Mouse (Mus musculus) brain, embryonic 18.5 days (tissue): ENCODE data around the gene 1700019D03Rik.

Experiments used
- DNase-seq: peaks from one replicate; pipeline ENCODE4 v3.0.0-alpha.2; 2012; ENCODE audit warnings: low read depth, low spot score

The 1700019D03Rik gene

DNA sequence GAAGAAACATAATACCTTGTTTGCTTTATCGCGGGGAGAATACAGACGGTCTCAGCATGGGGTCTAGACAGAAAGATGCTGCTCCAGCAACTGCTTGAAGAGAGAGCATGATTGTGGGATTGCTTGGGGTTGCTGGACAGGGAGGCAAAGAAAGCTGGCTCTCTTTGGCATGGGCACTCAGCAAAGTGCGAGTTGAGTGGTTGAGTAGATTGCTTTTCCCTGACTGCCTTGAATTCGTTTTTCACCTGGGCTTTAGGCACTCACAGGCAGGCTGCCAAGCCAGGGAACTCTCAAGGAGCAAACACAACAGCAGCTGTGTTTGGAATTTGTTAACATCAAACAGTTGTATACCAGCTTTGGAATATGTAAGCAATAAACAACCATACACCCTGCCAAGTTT lies at the start of gene 1700019D03Rik:
1700019D03Rik (minus strand) TSS at position 101 of the 400 bp plus-strand sequence.
- DNase-seq, result no peak

DNA sequence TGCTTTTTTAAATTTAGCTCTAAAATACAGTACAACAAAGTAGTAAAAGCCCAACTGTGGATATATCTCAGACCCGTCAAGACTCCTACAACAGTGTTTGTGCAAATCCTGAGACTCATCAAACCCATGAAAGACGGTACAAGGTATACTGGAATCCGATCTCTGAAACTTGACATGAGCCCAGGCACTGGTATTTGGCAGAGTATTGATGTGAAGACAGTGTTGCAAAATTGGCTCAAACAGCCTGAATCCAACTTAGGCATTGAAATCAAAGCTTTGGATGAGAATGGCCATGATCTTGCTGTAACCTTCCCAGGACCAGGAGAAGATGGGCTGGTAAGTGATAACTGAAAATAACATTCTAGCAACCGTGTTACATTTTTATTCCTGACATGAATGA lies 43.9 kb upstream of the 1700019D03Rik start:
- no peak for DNase-seq

DNA sequence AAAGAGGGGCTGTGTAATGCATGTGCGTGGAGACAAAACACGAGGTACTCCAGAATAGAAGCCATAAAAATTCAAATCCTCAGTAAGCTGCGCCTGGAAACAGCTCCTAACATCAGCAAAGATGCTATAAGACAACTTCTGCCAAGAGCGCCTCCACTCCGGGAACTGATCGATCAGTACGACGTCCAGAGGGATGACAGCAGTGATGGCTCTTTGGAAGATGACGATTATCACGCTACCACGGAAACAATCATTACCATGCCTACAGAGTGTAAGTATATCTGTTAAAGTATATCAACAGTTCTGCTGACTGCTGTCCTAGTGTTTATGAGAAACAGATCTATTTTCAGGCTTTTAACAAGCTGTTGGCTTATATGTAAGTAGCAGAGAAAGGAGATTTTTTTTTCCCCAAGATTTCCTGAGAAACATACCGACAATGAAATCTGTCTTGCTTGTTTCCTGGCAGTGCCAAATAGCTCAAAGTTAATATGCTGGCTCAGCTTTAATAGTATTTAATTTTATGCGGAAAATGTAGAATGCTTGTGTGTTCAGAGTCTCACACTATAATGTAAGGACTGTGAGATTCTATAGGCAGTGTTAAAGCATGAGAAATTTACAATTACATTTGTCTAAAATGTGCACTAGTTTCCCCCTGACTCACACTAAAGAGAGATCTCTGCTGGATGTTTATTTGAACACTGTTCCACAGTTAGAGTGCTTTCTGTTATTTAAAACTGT lies 42.1 kb upstream of the 1700019D03Rik start:
- peak; percentile 54 for DNase-seq

DNA sequence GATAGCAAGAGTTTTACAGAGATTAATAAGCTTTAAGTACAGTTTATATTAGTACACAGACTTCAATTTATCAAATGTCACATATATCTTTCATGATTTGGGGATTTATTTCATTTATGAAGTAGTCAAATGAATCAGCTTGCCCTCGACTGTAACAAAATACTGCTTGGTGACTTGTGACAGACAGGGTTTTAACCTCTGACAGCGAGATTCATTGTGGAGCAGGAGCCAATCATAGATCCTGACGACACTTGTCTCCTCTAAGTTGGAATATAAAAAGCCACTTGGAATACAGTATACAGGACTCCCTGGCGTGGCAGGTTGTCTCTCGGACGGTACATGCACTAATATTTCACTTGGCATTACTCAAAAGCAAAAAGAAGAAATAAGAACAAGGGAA lies 41.4 kb upstream of the 1700019D03Rik start, which contains the start of gene Mstn:
Mstn (plus strand) TSS at position 301 of the 400 bp plus-strand sequence.
- no peak for DNase-seq

DNA sequence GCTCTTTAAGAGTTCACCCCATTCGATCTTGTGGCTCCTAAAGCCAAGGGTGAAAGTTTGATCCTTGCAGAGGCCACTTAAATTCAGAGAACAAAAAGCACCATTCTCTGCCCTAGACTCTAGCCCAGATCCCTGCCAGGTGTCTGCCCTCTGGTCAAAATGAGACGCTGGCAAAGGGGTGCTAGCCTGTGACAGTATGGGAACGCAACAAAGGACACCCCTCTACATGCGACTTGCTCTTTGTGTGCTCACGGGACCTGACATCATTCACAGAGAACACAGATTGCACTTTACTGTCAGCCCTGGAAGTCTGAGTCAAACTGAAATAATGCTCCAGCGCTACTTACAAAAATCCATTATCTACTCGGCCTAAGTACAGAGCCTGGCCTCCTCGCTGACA lies 40.5 kb upstream of the 1700019D03Rik start:
- no peak for DNase-seq

DNA sequence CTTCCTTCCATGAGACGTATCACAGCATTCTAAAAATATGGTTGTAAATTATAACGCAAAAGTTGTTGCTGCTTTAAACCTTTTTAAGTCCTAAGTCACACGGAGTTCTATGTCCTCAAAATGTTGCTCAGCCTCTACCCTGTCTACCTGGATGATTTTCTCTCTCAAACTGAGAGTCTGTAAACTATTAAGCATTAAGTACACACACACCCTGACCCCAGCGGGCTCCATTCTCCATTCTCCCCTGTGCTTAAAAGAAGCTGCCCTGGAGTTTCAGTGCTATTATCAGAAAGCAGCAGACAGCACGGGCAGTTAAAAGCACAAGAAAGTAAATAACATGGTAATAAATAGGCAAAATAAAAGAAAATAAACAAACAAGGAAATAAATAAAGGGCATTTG lies 39.1 kb upstream of the 1700019D03Rik start:
- DNase-seq, result no peak

DNA sequence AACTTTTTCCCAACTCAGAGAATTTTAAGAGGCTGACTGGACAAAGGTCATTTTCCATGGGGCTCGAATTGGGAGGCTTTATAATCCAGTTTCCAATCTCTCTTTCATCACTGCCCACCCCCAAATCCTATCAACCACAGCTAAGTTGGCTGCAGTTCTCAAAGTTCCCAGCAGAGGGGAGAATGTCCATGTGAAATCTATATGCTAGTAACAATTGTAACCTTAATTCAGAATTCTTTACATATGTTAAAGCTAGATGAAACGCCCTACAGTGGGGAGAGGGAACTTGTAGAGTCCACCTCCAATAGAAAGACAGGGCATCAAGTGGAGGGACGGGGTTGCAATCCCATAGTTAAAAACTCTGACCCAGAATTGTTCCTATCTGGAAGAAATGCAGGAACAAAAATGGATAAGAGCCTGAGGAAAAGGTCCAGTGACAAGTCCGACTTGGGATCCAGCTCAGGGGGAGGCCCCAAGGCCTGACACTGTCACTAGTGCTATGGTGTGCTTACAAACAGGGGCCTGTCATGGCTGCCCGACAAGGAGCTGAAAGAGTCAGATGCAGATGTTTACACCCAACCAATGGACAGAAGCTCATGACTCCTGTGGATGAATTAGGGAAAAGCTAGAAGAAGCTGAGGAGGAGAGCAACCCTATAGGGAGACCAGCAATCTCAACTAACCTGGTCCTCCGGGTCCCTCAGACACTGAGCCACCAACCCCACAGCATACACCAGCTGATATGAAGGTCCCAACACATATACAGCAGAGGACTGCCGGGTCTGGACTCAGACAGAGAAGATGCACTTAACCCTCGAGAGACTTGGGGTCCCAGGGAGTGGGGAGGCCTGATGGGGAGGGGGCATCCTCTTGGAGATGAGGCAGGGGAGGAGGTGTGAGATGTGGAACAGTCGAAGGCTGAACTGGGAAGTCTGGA lies 33.4 kb upstream of the 1700019D03Rik start:
- DNase-seq, result peak; percentile 20

DNA sequence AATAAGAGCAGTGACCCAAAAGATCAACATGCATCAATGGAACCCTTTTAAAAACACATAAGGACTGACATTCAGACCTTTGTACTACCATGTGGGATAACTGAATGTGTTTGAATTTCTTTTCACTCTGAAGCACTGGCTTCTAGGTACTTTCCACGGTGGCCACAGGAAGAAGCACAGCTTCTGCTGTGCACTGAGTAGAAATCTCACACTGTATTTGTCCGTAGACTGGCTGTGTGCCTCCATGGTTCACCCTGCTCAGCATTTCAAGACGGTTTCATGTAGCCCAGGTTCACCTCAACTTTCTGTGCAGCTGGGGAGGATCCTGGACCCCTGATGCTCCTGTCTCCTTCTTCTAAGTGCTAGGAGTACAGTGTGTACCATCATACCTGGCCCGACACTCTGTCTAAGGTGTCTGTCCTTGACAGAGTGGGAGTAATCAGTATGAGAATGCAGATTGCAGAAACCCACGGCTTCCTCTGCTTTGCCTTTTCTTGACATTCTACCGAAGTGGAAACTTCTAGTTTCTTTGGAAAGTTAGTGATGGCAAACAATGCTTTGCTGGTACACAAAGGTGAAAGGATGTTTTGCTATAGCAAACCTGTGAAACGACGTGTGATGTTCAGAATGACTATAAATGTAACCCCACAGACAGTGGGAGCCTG lies 29.9 kb upstream of the 1700019D03Rik start:
- no peak for DNase-seq

DNA sequence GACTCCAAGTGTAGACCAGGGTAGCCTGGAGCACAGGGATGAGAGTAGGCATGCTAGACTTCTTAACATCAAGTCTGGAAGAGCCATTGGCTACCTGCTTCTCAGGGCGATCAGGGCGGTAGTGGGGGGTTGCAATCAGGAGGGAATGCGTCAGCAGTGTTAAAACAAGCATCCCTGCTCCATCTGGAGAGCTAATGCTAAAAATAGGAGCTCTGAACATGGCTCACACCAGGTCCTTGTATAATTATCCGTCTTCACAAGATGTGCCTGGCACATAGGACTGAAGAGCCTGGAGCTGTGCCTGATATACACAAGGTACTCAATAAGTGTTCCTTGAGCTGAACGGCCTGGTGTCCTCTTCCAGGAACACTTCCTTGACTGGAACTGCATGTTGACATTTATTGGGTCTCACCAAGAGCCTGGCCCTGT lies 17.5 kb upstream of the 1700019D03Rik start:
- no peak for DNase-seq

DNA sequence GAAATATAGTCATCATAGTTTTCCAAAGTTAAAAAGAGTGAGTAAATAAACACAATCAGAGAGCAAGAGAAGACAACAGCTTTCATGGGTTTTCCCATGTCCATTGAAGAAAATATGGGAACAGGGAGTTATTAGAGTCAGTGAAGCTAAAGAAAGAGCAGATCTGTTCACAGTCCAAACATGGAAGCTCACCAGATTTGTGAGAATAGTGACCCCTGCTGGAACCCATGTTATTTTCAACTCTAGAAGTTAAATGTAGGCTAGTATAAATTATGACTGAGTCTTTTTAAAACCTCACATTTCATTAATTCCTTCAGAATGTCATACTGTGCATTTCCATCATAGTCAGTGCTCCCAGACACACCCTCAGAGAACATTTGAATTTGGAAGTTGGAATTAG lies 12.6 kb upstream of the 1700019D03Rik start:
- DNase-seq, result no peak

DNA sequence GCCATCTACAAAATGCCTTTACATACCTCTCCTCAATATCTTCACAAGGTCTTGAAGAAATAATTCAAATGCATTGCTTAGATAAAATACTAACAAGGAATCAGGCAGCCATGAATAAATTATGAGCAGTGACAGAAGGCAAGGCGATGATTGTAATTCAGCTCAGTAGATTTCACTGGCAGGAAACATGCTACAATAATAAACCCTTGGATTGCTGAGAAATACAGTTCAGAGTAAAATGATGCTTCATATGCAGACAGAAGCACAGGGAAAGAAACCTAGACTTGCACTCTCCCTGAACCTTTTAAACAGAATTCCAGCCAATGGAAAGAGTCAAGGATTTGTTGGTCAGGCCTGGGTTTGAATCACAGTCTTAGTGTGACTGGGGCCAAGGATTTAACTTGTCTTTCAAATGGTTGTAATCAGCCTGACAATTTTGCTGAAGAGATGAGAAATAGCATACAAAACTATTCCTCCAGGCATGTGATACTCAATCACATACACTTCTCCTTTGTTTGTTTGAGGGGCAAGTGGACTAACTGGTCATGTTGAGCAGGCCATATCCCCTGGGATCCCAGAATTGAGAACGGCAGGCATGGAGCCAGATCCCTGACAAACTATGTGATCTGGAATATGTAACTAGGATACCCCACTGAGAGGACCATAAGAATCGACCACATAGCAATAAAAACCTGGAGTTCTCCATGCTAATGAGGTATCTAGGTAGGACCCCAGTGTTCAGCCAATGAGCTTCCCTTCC lies 1.1 kb downstream of the 1700019D03Rik start:
- DNase-seq, result peak; percentile 56

DNA sequence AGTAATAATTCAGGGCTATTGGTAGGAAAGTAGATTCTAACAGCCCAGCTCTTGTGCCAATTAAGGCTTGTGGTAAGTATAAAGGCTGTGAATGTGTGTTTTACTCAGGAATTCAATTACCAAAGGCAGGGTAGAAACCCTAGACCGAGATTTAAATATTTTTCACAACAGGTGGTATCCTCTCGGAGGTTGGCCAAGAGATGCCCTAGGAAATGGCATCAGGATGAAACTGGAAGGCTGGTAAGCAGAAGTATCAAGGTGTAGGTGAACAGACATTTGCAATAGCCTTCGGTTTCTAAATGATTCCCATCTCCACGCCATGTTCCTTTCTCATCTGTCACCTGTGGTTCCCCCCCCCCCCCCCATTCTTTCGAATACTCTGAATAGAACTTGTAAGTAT lies 4.4 kb downstream of the 1700019D03Rik start:
- no peak for DNase-seq

DNA sequence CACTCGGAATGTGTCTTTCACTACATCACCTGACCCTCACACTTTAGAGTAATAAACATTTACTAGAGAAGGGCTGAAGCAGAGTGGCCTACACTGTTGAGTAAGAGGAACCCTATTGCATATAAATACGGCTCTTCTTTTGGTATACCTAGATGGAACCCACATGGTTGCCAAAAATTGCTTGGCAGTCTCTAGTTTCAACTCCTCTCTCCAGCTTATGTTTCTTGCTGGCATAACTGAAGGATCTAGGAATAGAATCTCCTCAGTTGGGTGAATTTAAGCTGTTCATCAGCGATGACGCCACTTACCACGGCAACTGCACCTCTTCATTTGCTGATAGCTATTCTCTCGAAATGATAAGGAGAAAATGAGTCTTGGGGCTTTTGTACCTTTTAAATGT lies 5.3 kb downstream of the 1700019D03Rik start:
- no peak for DNase-seq

DNA sequence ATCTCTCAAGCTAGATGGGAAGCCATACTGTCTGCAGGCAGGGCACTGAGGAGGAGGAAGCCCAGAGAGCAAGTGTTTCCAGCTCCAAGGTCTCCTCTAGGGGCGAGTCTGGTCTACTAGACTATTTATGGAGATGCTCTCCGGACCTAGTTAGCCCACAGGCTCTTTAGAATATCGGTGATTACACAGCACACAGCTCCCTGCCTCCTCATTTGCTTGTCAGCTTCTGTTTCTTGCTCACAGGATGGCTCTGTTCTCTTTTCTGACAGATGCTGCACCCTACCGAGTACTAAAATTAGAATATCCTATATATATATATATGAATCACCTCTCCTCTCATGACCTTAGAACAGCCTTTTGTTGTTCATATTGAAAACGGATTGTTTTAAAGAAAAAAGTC lies 33.3 kb downstream of the 1700019D03Rik start:
- DNase-seq, result no peak

DNA sequence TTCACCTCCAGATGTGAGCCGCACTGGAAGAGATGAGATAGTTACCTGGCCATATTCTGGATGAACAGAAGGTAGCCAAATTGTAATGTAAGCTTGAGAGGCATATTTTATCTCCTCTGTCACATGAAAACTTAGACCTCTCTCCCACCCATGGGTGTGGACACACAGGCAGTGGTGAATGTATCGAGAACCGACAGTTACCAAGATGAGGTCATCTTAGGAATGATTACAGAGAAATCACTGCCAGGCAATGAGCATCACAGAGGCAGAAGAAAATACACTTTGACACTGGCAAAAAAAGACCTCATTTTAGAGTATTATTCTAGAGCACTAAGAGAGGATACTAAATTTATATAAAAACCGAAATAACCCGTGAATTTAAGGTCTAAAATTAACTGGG lies 46.8 kb downstream of the 1700019D03Rik start:
- DNase-seq, result no peak

DNA sequence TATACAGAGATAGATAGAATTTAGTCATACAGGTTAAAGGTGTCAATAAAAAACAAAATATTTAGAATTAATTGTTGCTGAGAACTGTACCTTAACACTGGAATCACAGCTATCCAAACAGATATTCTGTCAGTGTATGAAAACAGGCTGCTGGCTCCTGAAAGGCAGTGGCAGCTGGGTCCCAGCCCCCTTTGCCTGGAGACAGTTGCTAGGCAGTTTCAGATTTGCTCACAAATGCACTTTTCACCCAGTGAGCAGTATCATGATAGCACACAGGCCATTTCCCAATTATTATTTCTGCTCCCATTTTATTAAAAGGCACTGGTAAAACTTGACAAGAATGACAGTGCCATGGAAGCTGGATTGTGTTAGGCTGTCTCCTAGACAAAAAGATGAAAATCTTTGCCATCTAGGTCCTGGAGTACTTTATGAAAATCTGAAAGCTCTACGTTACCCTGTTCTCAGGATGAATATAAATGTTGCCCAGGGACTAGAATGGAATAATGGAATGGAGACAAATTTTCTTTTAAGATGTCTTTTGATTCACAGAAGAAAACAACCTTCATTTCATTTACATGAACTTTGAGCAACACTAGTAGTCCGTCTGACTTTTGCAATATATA lies 48.0 kb downstream of the 1700019D03Rik start:
- DNase-seq, result no peak

DNA sequence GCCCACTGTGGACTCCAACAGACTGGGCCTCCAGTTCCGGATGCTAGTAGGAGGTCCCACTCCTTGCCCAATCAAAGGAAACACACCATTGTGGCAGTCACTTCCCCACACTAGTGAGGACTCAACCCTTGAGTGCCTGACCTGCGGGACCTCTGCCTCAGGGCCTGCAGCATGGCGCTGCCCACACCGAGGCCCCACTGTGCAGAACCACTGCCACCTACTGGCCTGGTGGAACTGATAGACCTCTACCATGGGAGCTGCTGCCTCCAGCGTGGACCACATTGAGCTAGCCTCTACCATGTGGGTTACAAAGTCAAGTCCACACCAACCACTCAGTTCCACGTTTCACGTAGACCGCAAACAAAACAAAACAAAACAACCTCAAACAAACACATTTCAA lies 55.4 kb downstream of the 1700019D03Rik start:
- no peak for DNase-seq

DNA sequence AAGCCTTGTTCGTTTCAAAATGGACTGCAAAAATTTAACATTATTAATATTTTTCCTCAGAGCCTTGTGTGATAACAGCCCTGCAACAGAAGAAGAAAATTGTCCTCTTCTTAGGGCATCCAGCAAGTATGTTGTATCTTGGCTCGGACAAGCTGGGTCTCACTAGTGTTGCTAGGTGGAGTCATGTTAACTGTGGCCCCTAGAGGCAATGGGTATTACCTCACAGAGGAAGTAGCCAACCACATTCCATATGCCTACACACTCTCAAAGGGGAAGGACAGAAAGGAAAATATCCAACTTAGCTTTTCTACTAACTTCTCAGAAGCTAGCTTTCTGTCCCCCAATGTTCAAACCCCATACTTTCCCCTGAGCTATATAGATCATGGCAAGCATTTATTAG lies 56.9 kb downstream of the 1700019D03Rik start:
- no peak for DNase-seq

DNA sequence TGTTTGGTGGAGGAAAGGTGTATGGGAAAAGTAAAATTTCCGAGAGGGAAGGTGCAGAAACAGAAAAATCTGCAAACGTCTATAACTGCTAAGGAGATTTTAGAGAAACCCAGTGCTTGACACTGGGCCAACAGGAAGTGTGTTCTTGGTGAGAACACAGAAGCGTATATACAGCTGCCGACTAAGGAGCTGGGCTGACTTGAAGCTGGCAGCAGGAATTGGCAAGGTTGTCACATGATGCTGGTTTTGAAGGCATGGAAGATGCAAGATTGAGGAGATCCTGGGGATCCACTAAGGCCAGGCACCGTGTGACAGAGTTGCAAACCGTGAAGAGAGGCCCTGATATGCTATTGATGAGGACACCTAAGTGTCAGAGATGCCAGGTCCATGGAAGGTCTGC lies 59.8 kb downstream of the 1700019D03Rik start:
- no peak for DNase-seq

DNA sequence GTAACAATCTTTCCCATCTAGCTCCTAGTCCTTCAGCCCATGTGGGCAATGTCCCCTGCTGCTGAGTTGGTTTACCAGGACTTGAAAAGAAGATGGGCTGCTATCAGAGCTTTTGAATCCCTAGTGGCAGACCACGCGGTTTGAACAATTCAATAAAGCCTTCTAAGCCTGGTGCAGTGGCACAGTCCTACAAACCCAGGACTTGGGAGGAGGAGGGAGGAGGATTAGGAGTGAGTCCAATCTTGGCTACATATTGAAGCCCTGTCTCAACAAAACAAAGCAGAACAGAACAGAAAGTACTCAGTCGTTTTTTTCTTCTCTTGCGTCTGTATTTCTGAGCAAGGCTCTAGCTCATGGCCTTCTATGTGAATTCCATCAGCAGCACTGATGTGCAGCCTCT lies 63.2 kb downstream of the 1700019D03Rik start:
- DNase-seq, result no peak

DNA sequence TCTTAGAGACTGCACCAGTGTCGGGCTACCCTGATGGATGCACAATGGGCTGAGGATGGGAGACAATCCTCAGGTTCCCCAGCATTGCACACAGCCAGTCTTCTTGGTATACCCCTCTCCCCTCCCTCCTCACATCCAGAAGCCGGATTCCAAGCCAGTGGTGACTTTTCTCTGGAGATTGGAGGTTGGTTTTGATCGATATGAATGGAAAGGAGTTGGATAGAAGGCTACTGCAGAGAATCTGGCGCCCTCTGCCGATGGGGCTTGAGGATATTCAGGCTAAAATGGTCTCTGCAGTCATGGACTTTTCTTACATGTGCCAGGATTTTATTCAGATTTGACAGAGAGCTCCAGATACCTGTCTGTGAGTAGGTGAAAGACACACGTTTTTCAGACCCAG lies 64.9 kb downstream of the 1700019D03Rik start:
- no peak for DNase-seq
